Mouse (Mus musculus): ENCODE results near the gene Cd44. TPM values are rescaled to one million over a fixed set of nuclear protein-coding genes. Genes with fewer than 3 reads are reported as not detected.

The Cd44 gene
- polyA plus RNA-seq, 1 experiment from 2014 or later, result 3.0 TPM

- H3K9ac ChIP-seq, result no peak overlapping the region
- H3K27me3 ChIP-seq, result no peaks in the 10 kb centered on the region
- H3K9me3 ChIP-seq, result no peaks in the 10 kb centered on the region
- H3K27ac ChIP-seq, result no peak overlapping the region
- no peak for ATAC-seq (ENCODE audit: low FRiP score)
- H3K4me1 ChIP-seq (replicated peaks), result no peaks in the 10 kb centered on the region
- no peak overlapping the region for H3K4me3 ChIP-seq
- WGBS, result 72% methylated on average over 3 of the region's 3 CpGs
- H3K36me3 ChIP-seq, result no peaks in the 10 kb centered on the region
- no peak overlapping the region for H3K4me2 ChIP-seq
These were observed 11.0 kb upstream of the Cd44 start for GRCm38 (mm10) chr2:102912469-102912868.

- no peak overlapping the region for H3K9ac ChIP-seq
- H3K36me3 ChIP-seq, result no peaks in the 10 kb centered on the region
- no peak overlapping the region for H3K4me2 ChIP-seq
- no peaks in the 10 kb centered on the region for H3K4me1 ChIP-seq (replicated peaks)
- WGBS, result 79% methylated on average over 1 of the region's 1 CpGs
- H3K27ac ChIP-seq, result no peak overlapping the region
- no peaks in the 10 kb centered on the region for H3K9me3 ChIP-seq
- H3K4me3 ChIP-seq, result no peak overlapping the region
- H3K27me3 ChIP-seq, result no peaks in the 10 kb centered on the region
- ATAC-seq (ENCODE audit: low FRiP score), result no peak
These were observed 7.9 kb upstream of the Cd44 start for GRCm38 (mm10) chr2:102909403-102909802.

- no peaks in the 10 kb centered on the region for H3K36me3 ChIP-seq
- 97% methylated on average over 3 of the region's 3 CpGs for WGBS
- no peaks in the 10 kb centered on the region for H3K9me3 ChIP-seq
- H3K9ac ChIP-seq, result no peak overlapping the region
- ATAC-seq (ENCODE audit: low FRiP score), result no peak
- no peak overlapping the region for H3K4me3 ChIP-seq
- no peak overlapping the region for H3K27ac ChIP-seq
- no peak overlapping the region for H3K4me2 ChIP-seq
- H3K27me3 ChIP-seq, result peaks cover 17% of the 10 kb centered on the region
- H3K4me1 ChIP-seq (replicated peaks), result peaks cover 9% of the 10 kb centered on the region
These were observed 4.1 kb upstream of the Cd44 start for GRCm38 (mm10) chr2:102905604-102906003.

- Histone ChIP-seq H3K4me3 (peak overlapping the region; percentile 37), H3K9ac (no peak overlapping the region), H3K27ac (no peak overlapping the region), H3K4me2 (peak overlapping the region; percentile 60), H3K27me3 (peaks cover 29% of the 10 kb centered on the region), H3K9me3 (no peaks in the 10 kb centered on the region), H3K4me1 (replicated peaks) (peaks cover 9% of the 10 kb centered on the region), H3K36me3 (no peaks in the 10 kb centered on the region)
- WGBS, result 31% methylated on average over 3 of the region's 3 CpGs
- no peak for ATAC-seq (ENCODE audit: low FRiP score)
These were observed 361 bp upstream of the Cd44 start for GRCm38 (mm10) chr2:102901828-102902223.

- Histone ChIP-seq H3K4me3 (no peak overlapping the region), H3K4me1 (replicated peaks) (peaks cover 9% of the 10 kb centered on the region), H3K9ac (no peak overlapping the region), H3K4me2 (peak overlapping the region; percentile 60), H3K27me3 (peaks cover 29% of the 10 kb centered on the region), H3K36me3 (no peaks in the 10 kb centered on the region), H3K27ac (no peak overlapping the region), H3K9me3 (no peaks in the 10 kb centered on the region)
- WGBS, result 59% methylated on average over 7 of the region's 7 CpGs
- ATAC-seq (ENCODE audit: low FRiP score), result no peak
These were observed 1.2 kb downstream of the Cd44 start for GRCm38 (mm10) chr2:102900230-102900721.

- no peak overlapping the region for H3K4me3 ChIP-seq
- ATAC-seq (ENCODE audit: low FRiP score), result no peak
- H3K27ac ChIP-seq, result no peak overlapping the region
- H3K27me3 ChIP-seq, result peaks cover 29% of the 10 kb centered on the region
- no peaks in the 10 kb centered on the region for H3K36me3 ChIP-seq
- no peak overlapping the region for H3K9ac ChIP-seq
- 74% methylated on average over 3 of the region's 3 CpGs for WGBS
- peaks cover 9% of the 10 kb centered on the region for H3K4me1 ChIP-seq (replicated peaks)
- no peaks in the 10 kb centered on the region for H3K9me3 ChIP-seq
- H3K4me2 ChIP-seq, result no peak overlapping the region
These were observed 2.2 kb downstream of the Cd44 start for GRCm38 (mm10) chr2:102899238-102899637.

GRCm38 (mm10) chr2:102898585-102898984, 2.9 kb downstream of the Cd44 start:
- H3K9ac ChIP-seq, result no peak overlapping the region
- no peak for ATAC-seq (ENCODE audit: low FRiP score)
- no peak overlapping the region for H3K4me2 ChIP-seq
- H3K36me3 ChIP-seq, result no peaks in the 10 kb centered on the region
- 92% methylated on average over 3 of the region's 3 CpGs for WGBS
- peaks cover 9% of the 10 kb centered on the region for H3K4me1 ChIP-seq (replicated peaks)
- peaks cover 29% of the 10 kb centered on the region for H3K27me3 ChIP-seq
- no peaks in the 10 kb centered on the region for H3K9me3 ChIP-seq
- H3K27ac ChIP-seq, result no peak overlapping the region
- no peak overlapping the region for H3K4me3 ChIP-seq

- Histone ChIP-seq H3K4me1 (replicated peaks) (peaks cover 5% of the 10 kb centered on the region), H3K27ac (no peak overlapping the region), H3K4me2 (no peak overlapping the region), H3K9me3 (no peaks in the 10 kb centered on the region), H3K27me3 (peaks cover 17% of the 10 kb centered on the region), H3K9ac (no peak overlapping the region), H3K36me3 (no peaks in the 10 kb centered on the region), H3K4me3 (no peak overlapping the region)
- no peak for ATAC-seq (ENCODE audit: low FRiP score)
- 92% methylated on average over 8 of the region's 8 CpGs for WGBS
These were observed 5.3 kb downstream of the Cd44 start for GRCm38 (mm10) chr2:102896154-102896553.

- ATAC-seq (ENCODE audit: low FRiP score), result no peak
- peaks cover 8% of the 10 kb centered on the region for H3K27me3 ChIP-seq
- no peak overlapping the region for H3K9ac ChIP-seq
- no peak overlapping the region for H3K4me3 ChIP-seq
- no peaks in the 10 kb centered on the region for H3K4me1 ChIP-seq (replicated peaks)
- no peak overlapping the region for H3K27ac ChIP-seq
- WGBS, result 79% methylated on average over 1 of the region's 1 CpGs
- H3K4me2 ChIP-seq, result no peak overlapping the region
- H3K9me3 ChIP-seq, result no peaks in the 10 kb centered on the region
- no peaks in the 10 kb centered on the region for H3K36me3 ChIP-seq
These were observed 6.3 kb downstream of the Cd44 start for GRCm38 (mm10) chr2:102895197-102895596.

GRCm38 (mm10) chr2:102894785-102895184, 6.7 kb downstream of the Cd44 start:
- peaks cover 6% of the 10 kb centered on the region; the same call in 1 of the 2 replicates for H3K27me3 ChIP-seq
- no peaks in the 10 kb centered on the region for H3K36me3 ChIP-seq
- no peaks in the 10 kb centered on the region for H3K4me1 ChIP-seq (replicated peaks)
- H3K9me3 ChIP-seq, result no peaks in the 10 kb centered on the region
- no peak for ATAC-seq (ENCODE audit: low FRiP score)
- H3K27ac ChIP-seq, result no peak overlapping the region
- WGBS, result 85% methylated on average over 4 of the region's 4 CpGs
- H3K9ac ChIP-seq, result no peak overlapping the region
- H3K4me3 ChIP-seq, result no peak overlapping the region
- H3K4me2 ChIP-seq, result no peak overlapping the region

- H3K9ac ChIP-seq, result no peak overlapping the region
- no peak overlapping the region for H3K27ac ChIP-seq
- no peak overlapping the region for H3K4me2 ChIP-seq
- H3K4me3 ChIP-seq, result no peak overlapping the region
- no peaks in the 10 kb centered on the region for H3K27me3 ChIP-seq
- WGBS, result 35% methylated on average over 3 of the region's 3 CpGs
- no peaks in the 10 kb centered on the region for H3K4me1 ChIP-seq (replicated peaks)
- H3K36me3 ChIP-seq, result no peaks in the 10 kb centered on the region
- ATAC-seq (ENCODE audit: low FRiP score), result no peak
- H3K9me3 ChIP-seq, result no peaks in the 10 kb centered on the region
These were observed 12.7 kb downstream of the Cd44 start for GRCm38 (mm10) chr2:102888688-102889225.

- Histone ChIP-seq H3K4me2 (no peak overlapping the region), H3K9ac (no peak overlapping the region), H3K36me3 (no peaks in the 10 kb centered on the region), H3K27me3 (no peaks in the 10 kb centered on the region), H3K9me3 (no peaks in the 10 kb centered on the region), H3K4me1 (replicated peaks) (no peaks in the 10 kb centered on the region; the same call in 1 of the 2 replicates), H3K4me3 (no peak overlapping the region), H3K27ac (no peak overlapping the region)
- WGBS, result 88% methylated on average over 1 of the region's 1 CpGs
- no peak for ATAC-seq (ENCODE audit: low FRiP score)
These were observed 14.3 kb downstream of the Cd44 start for GRCm38 (mm10) chr2:102887137-102887536.

GRCm38 (mm10) chr2:102886306-102886935, 15.0 kb downstream of the Cd44 start:
- H3K27ac ChIP-seq, result no peak overlapping the region
- no peak overlapping the region for H3K4me2 ChIP-seq
- H3K9ac ChIP-seq, result no peak overlapping the region
- no peaks in the 10 kb centered on the region for H3K36me3 ChIP-seq
- WGBS, result 89% methylated on average over 6 of the region's 6 CpGs
- no peak for ATAC-seq (ENCODE audit: low FRiP score)
- no peaks in the 10 kb centered on the region; the same call in 1 of the 2 replicates for H3K4me1 ChIP-seq (replicated peaks)
- H3K4me3 ChIP-seq, result no peak overlapping the region
- H3K9me3 ChIP-seq, result no peaks in the 10 kb centered on the region
- H3K27me3 ChIP-seq, result no peaks in the 10 kb centered on the region
